Mouse (Mus musculus): ENCODE measurements around the gene Tmem151b.

GRCm38 (mm10) chr17:45502324-45502723 lies 47.2 kb downstream of the Tmem151b start:
- TF ChIP-seq CTCF (IDR thresholded peaks at IDR 0.05; ENCODE audit: low read depth, low read length) (no peak), POLR2A (IDR thresholded peaks at IDR 0.05; ENCODE audit: extremely low read depth, insufficient read depth, low read length) (no peak)

Measured in liver, adult 2 months (tissue).